Mouse (Mus musculus) erythroblast, embryonic 14.5 days (primary cell): ENCODE measurements around the gene Klf15.

Source experiments
- GATA1 ChIP-seq: IDR thresholded peaks from 2 replicates; pipeline ENCODE4 v1.6.1; 2012; ENCODE audit warnings: low read length, inconsistent platforms, mixed read lengths
- TAL1 ChIP-seq: IDR thresholded peaks from 3 replicates; pipeline ENCODE4 v1.6.1; 2012; ENCODE audit warnings: low read length, inconsistent platforms, mixed read lengths

GRCm38 (mm10) chr6:90466079-90466478 lies 3.7 kb downstream of the Klf15 start:
- TF ChIP-seq GATA1 (no peak), TAL1 (no peak)
